Mouse (Mus musculus): ENCODE results near the gene Cd79b.

GRCm38 (mm10) chr11:106328521-106328920, 14.0 kb upstream of the Cd79b start:
- TF ChIP-seq CTCF (IDR thresholded peaks at IDR 0.05; ENCODE audit: control insufficient read depth, insufficient read depth, low read length) (no peak), POLR2A (IDR thresholded peaks at IDR 0.05; ENCODE audit: borderline replicate concordance, control insufficient read depth, low read depth, low read length) (no peak)
